Mouse (Mus musculus) heart, adult 2 months (tissue): ENCODE data around the gene Atp5g1. TPM values are rescaled to one million over a fixed set of nuclear protein-coding genes. Genes with fewer than 3 reads are reported as not detected.
A peak's percentile ranks its signal among the peaks of the same experiment; 100 is the strongest.

ENCODE experiments used
- DNase-seq, 2 experiments: peaks; one replicate each; pipeline ENCODE4 v3.0.0; 2021
- H3K27ac ChIP-seq: fragments of 200-600 bp; 2 replicates; pipeline ENCODE4 v1.8.1; 2022
- H3K27me3 ChIP-seq: fragments of 200-500 bp; 2 replicates; pipeline ENCODE4 v1.6.1; 2012; ENCODE audit warnings: mild to moderate bottlenecking, low read length, inconsistent platforms, mixed read lengths; ENCODE audit not compliant: control insufficient read depth, insufficient read depth
- H3K36me3 ChIP-seq: fragments of 200-500 bp; 2 replicates; pipeline ENCODE4 v1.6.1; 2012; ENCODE audit warnings: low read length, inconsistent platforms; ENCODE audit not compliant: control insufficient read depth, insufficient read depth
- H3K4me1 ChIP-seq: fragments of 200-500 bp; 2 replicates; pipeline ENCODE4 v1.6.1; 2011; ENCODE audit warnings: low read length; ENCODE audit not compliant: control insufficient read depth, insufficient read depth
- H3K4me3 ChIP-seq: fragments of 200-600 bp; 2 replicates; pipeline ENCODE4 v1.8.1; 2022
- H3K79me2 ChIP-seq: fragments of 200-500 bp; replicated peaks from 2 replicates; pipeline ENCODE4 v1.6.1; 2012; ENCODE audit warnings: mild to moderate bottlenecking, inconsistent platforms, low read length, moderate library complexity, mixed read lengths; ENCODE audit not compliant: control insufficient read depth, insufficient read depth
- H3K9ac ChIP-seq: fragments of 200-500 bp; 2 replicates; pipeline ENCODE4 v1.6.1; 2012; ENCODE audit warnings: low read depth, mild to moderate bottlenecking, control low read depth, inconsistent platforms, low read length, mixed read lengths
- CTCF ChIP-seq: fragments of 200-600 bp; IDR thresholded peaks from 2 replicates; pipeline ENCODE4 v1.8.1; 2022; ENCODE audit warnings: antibody characterized with exemption, mild to moderate bottlenecking, moderate library complexity
- EP300 ChIP-seq: fragments of 200-500 bp; IDR thresholded peaks from 2 replicates; pipeline ENCODE4 v1.6.1; 2011; ENCODE audit warnings: low read depth, low read length, control low read depth; ENCODE audit not compliant: insufficient read depth
- POLR2A ChIP-seq: fragments of 200-500 bp; IDR thresholded peaks from 2 replicates; pipeline ENCODE4 v1.6.1; 2011; ENCODE audit warnings: mild to moderate bottlenecking, low read depth, low read length, control low read depth; ENCODE audit not compliant: insufficient read depth
- WGBS: fragments of 180-500 bp; shearing (Covaris S2); methylation state at CpG from one replicate; pipeline ENCODE4 v1.1.7; 2018; 5-methylcytosine and 5-hydroxymethylcytosine counted together
- intact Hi-C: fragments of 180-260 bp; cut with DNase I; formaldehyde crosslinking; loops from one replicate; pipeline ENCODE4 v1.15.1; 2025
- polyA plus RNA-seq: library from polyadenylated mRNA; depleted of rRNA; stranded (reverse); fragments of >200 nt; gene quantifications from 2 replicates; pipeline ENCODE4 v1.2.3, GENCODE M21; 2012
- total RNA-seq, 2 experiments: library from RNA; stranded (reverse); gene quantifications; 2 replicates each; pipeline ENCODE4 v1.2.3; 2021

The Atp5g1 gene
- total and polyA plus RNA-seq, 3 experiments, result 3,096 to 6,025 (median 3,522) TPM

GRCm38 (mm10) chr11:96070353-96070752, 5.1 kb downstream of the Atp5g1 start:
- no peak for DNase-seq
- H3K27me3 ChIP-seq, result no peaks in the 10 kb centered on the region
- WGBS, result 78% methylated on average over 7 of the region's 7 CpGs
- H3K36me3 ChIP-seq, result peaks cover 6% of the 10 kb centered on the region; the same call in 1 of the 2 replicates
- intact Hi-C loops, result no loop called here
- H3K4me3 ChIP-seq, result no peak overlapping the region
- no peak overlapping the region for H3K9ac ChIP-seq
- peak; percentile 48; the same call in 1 of the 2 replicates for TF ChIP-seq POLR2A
- TF ChIP-seq CTCF, result no peak
- no peaks in the 10 kb centered on the region for H3K79me2 ChIP-seq
- H3K4me1 ChIP-seq, result peaks cover 4% of the 10 kb centered on the region
- no peak overlapping the region for H3K27ac ChIP-seq

- 55% methylated on average over 5 of the region's 5 CpGs for WGBS
- Histone ChIP-seq H3K79me2 (peaks cover 3% of the 10 kb centered on the region), H3K4me1 (peaks cover 6% of the 10 kb centered on the region), H3K4me3 (no peak overlapping the region), H3K36me3 (peaks cover 16% of the 10 kb centered on the region), H3K27ac (no peak overlapping the region), H3K9ac (no peak overlapping the region), H3K27me3 (no peaks in the 10 kb centered on the region)
- intact Hi-C loops, result no loop called here
- TF ChIP-seq EP300, result no peak
- no peak for TF ChIP-seq CTCF
- TF ChIP-seq POLR2A, result no peak
- DNase-seq, result peak in 1 of 2 experiments; percentile 42
Observed at GRCm38 (mm10) chr11:96068231-96068630, 7.2 kb downstream of the Atp5g1 start.

GRCm38 (mm10) chr11:96065215-96065911, 10.1 kb downstream of the Atp5g1 start, which contains the start of gene Ube2z:
TSS of gene Ube2z (minus strand) at chr11:96065388.
- Histone ChIP-seq H3K27ac (peak within 1 kb of the TSS; percentile 93), H3K36me3 (peaks cover 19% of the 10 kb centered on the region), H3K27me3 (no peaks in the 10 kb centered on the region), H3K9ac (peak within 1 kb of the TSS; percentile 94), H3K4me3 (peak within 1 kb of the TSS; percentile 91), H3K79me2 (peaks cover 9% of the 10 kb centered on the region), H3K4me1 (peaks cover 6% of the 10 kb centered on the region)
- intact Hi-C loops, result no loop called here
- WGBS, result 4% methylated on average over 50 of the region's 50 CpGs
- TF ChIP-seq POLR2A (peak; percentile 88), CTCF (peak; percentile 47), EP300 (peak; percentile 70; the same call in 1 of the 2 replicates)
- peak; percentile 99 for DNase-seq

- Histone ChIP-seq H3K4me1 (peaks cover 6% of the 10 kb centered on the region), H3K36me3 (peaks cover 21% of the 10 kb centered on the region), H3K4me3 (peak overlapping the region; percentile 91), H3K27ac (peak overlapping the region; percentile 93), H3K9ac (peak overlapping the region; percentile 94), H3K79me2 (peaks cover 9% of the 10 kb centered on the region), H3K27me3 (no peaks in the 10 kb centered on the region)
- intact Hi-C loops, result loop anchor here (1.0 kb wide), 1 partner anchor 28 kb away; no protein-coding TSS in a partner anchor
- no peak for DNase-seq
- TF ChIP-seq EP300 (no peak), CTCF (no peak), POLR2A (no peak)
- under 1% methylated on average over 62 of the region's 64 CpGs for WGBS
Observed at GRCm38 (mm10) chr11:96064521-96065214, 10.8 kb downstream of the Atp5g1 start.

- no peak overlapping the region for H3K27ac ChIP-seq
- intact Hi-C loops, result no loop called here
- DNase-seq, result no peak
- TF ChIP-seq CTCF (no peak), EP300 (no peak), POLR2A (no peak)
- H3K36me3 ChIP-seq, result peaks cover 18% of the 10 kb centered on the region
- no peak overlapping the region for H3K4me3 ChIP-seq
- H3K9ac ChIP-seq, result no peak overlapping the region
- peaks cover 11% of the 10 kb centered on the region; the same call in 1 of the 2 replicates for H3K79me2 ChIP-seq
- H3K27me3 ChIP-seq, result no peaks in the 10 kb centered on the region
- no peaks in the 10 kb centered on the region; the same call in 1 of the 2 replicates for H3K4me1 ChIP-seq
- 57% methylated on average over 4 of the region's 4 CpGs for WGBS
Observed at GRCm38 (mm10) chr11:96058309-96058708, 17.2 kb downstream of the Atp5g1 start.

- Histone ChIP-seq H3K27me3 (no peaks in the 10 kb centered on the region), H3K27ac (no peak overlapping the region), H3K4me3 (no peak overlapping the region), H3K4me1 (no peaks in the 10 kb centered on the region), H3K9ac (no peak overlapping the region), H3K36me3 (peaks cover 10% of the 10 kb centered on the region), H3K79me2 (peaks cover 4% of the 10 kb centered on the region; the same call in 1 of the 2 replicates)
- DNase-seq, result no peak
- WGBS, result 97% methylated on average over 3 of the region's 3 CpGs
- TF ChIP-seq CTCF, result no peak
- no peak for TF ChIP-seq POLR2A
- no peak for TF ChIP-seq EP300
- intact Hi-C loops, result no loop called here
Observed at GRCm38 (mm10) chr11:96050854-96051253, 24.6 kb downstream of the Atp5g1 start.
